Mouse (Mus musculus) layer of hippocampus, postnatal 14 days (tissue): ENCODE data around the gene 1700028J19Rik. TPM values are rescaled to one million over a fixed set of nuclear protein-coding genes. Genes with fewer than 3 reads are reported as not detected.

Source experiments
- total RNA-seq, 2 experiments: library from RNA; stranded (reverse); gene quantifications; 2 replicates each; pipeline ENCODE4 v1.2.3; 2021

1700028J19Rik gene
- total RNA-seq, 2 experiments from 2014 or later = 1.4 to 1.5 TPM

Other genes with a start within 250 kb of the 1700028J19Rik start
- not detected for gene Klk1b26, start 234.5 kb downstream of the 1700028J19Rik start, total RNA-seq
- gene Klk1b27, start 194.4 kb downstream of the 1700028J19Rik start, total RNA-seq = not detected
- not detected for gene Klk1b21, start 144.4 kb downstream of the 1700028J19Rik start, total RNA-seq
- gene Klk1b22, start 134.0 kb downstream of the 1700028J19Rik start, total RNA-seq = not detected
- not detected for gene Klk1b16, start 109.9 kb downstream of the 1700028J19Rik start, total RNA-seq
- not detected for gene Klk1b24, start 58.5 kb downstream of the 1700028J19Rik start, total RNA-seq
- gene Klk1b3, start 48.5 kb downstream of the 1700028J19Rik start, total RNA-seq = not detected
- not detected for gene Klk1b4, start 39.3 kb downstream of the 1700028J19Rik start, total RNA-seq
- gene Klk1b5, start 30.8 kb downstream of the 1700028J19Rik start, total RNA-seq = not detected
- not detected for gene Klk1, start 21.3 kb downstream of the 1700028J19Rik start, total RNA-seq
- gene Gm36864, start 10.5 kb downstream of the 1700028J19Rik start, total RNA-seq = not detected
- 100 to 1,000 TPM in 1 of 2 experiments, 10 to 100 TPM in 1; 83.1 to 105 TPM for gene 2410002F23Rik, start within 50 bp of the 1700028J19Rik start, total RNA-seq
- gene Acp4, start 10.7 kb upstream of the 1700028J19Rik start, total RNA-seq = not detected
- not detected for gene Gm15517, start 14.8 kb upstream of the 1700028J19Rik start, total RNA-seq
- gene Clec11a, start 60.2 kb upstream of the 1700028J19Rik start, total RNA-seq = 1 to 10 TPM; 2.5 to 2.8 TPM
- 100 to 1,000 TPM; 566 to 582 TPM for gene Shank1, start 63.6 kb upstream of the 1700028J19Rik start, total RNA-seq
- gene Syt3, start 137.4 kb upstream of the 1700028J19Rik start, total RNA-seq = 10 to 100 TPM; 95.5 to 98.4 TPM
- 1 to 10 TPM; 2.3 TPM for gene 1700008O03Rik, start 139.1 kb upstream of the 1700028J19Rik start, total RNA-seq
- gene Lrrc4b, start 182.3 kb upstream of the 1700028J19Rik start, total RNA-seq = 100 to 1,000 TPM; 299 to 301 TPM
- 10 to 100 TPM; 15.0 to 15.4 TPM for gene Aspdh, start 218.7 kb upstream of the 1700028J19Rik start, total RNA-seq
- 10 to 100 TPM; 60.7 to 64.3 TPM for gene Josd2, start 221.3 kb upstream of the 1700028J19Rik start, total RNA-seq
- 100 to 1,000 TPM; 163 to 173 TPM for gene Emc10, start 249.8 kb upstream of the 1700028J19Rik start, total RNA-seq
- gene Fam71e1, start 249.9 kb upstream of the 1700028J19Rik start, total RNA-seq = 10 to 100 TPM; 29.8 to 48.4 TPM